Mouse (Mus musculus) CD4-positive, CD25-positive, alpha-beta regulatory T cell, adult 2 months (primary cell): Measurements from ENCODE around the gene Rpap2.

Experiments
- DNase-seq: peaks from one replicate; pipeline ENCODE4 v3.0.0-alpha.2; 2012; ENCODE audit warnings: low read depth, low spot score

The Rpap2 gene

GRCm38 (mm10) chr5:107597301-107598077 lies at the start of gene Rpap2, which contains the start of gene Glmn:
Gene Rpap2 (plus strand): TSS chr5:107597373.
Gene Glmn (minus strand): TSS chr5:107597888.
- DNase-seq: peak; percentile 89

- DNase-seq: no peak
Observed at GRCm38 (mm10) chr5:107547955-107548354, 49.2 kb upstream of the Rpap2 start.

GRCm38 (mm10) chr5:107548444-107548843 lies 48.7 kb upstream of the Rpap2 start:
- DNase-seq: no peak

GRCm38 (mm10) chr5:107554336-107554735 lies 42.8 kb upstream of the Rpap2 start:
- peak; percentile 40 for DNase-seq

GRCm38 (mm10) chr5:107556969-107557368 lies 40.2 kb upstream of the Rpap2 start:
- DNase-seq: no peak

- DNase-seq: no peak
Observed at GRCm38 (mm10) chr5:107569148-107569547, 28.0 kb upstream of the Rpap2 start.

GRCm38 (mm10) chr5:107598380-107598779 lies 1.2 kb downstream of the Rpap2 start:
- DNase-seq: peak; percentile 38

GRCm38 (mm10) chr5:107611224-107611623 lies 14.1 kb downstream of the Rpap2 start:
- peak; percentile 82 for DNase-seq

- no peak for DNase-seq
Observed at GRCm38 (mm10) chr5:107617986-107618385, 20.8 kb downstream of the Rpap2 start.

GRCm38 (mm10) chr5:107621327-107621726 lies 24.2 kb downstream of the Rpap2 start:
- no peak for DNase-seq

- DNase-seq: no peak
Observed at GRCm38 (mm10) chr5:107633651-107634050, 36.5 kb downstream of the Rpap2 start.

- DNase-seq: no peak
Observed at GRCm38 (mm10) chr5:107637106-107637505, 39.9 kb downstream of the Rpap2 start.

GRCm38 (mm10) chr5:107638366-107638765 lies 41.2 kb downstream of the Rpap2 start:
- DNase-seq: peak; percentile 5

GRCm38 (mm10) chr5:107644595-107644994 lies 47.4 kb downstream of the Rpap2 start:
- no peak for DNase-seq

GRCm38 (mm10) chr5:107645935-107646334 lies 48.8 kb downstream of the Rpap2 start:
- DNase-seq: peak; percentile 52

GRCm38 (mm10) chr5:107647580-107647979 lies 50.4 kb downstream of the Rpap2 start:
- no peak for DNase-seq

- DNase-seq: peak; percentile 56
Observed at GRCm38 (mm10) chr5:107648552-107649125, 51.5 kb downstream of the Rpap2 start.

GRCm38 (mm10) chr5:107649680-107650079 lies 52.5 kb downstream of the Rpap2 start:
- no peak for DNase-seq

- DNase-seq: peak; percentile 56
Observed at GRCm38 (mm10) chr5:107650427-107650826, 53.3 kb downstream of the Rpap2 start.

- peak; percentile 12 for DNase-seq
Observed at GRCm38 (mm10) chr5:107652055-107652660, 55.0 kb downstream of the Rpap2 start.

- DNase-seq: no peak
Observed at GRCm38 (mm10) chr5:107678392-107678791, 81.2 kb downstream of the Rpap2 start.

GRCm38 (mm10) chr5:107681300-107681699 lies 84.1 kb downstream of the Rpap2 start:
- DNase-seq: no peak

GRCm38 (mm10) chr5:107684380-107684779 lies 87.2 kb downstream of the Rpap2 start:
- DNase-seq: peak; percentile 54
